Mouse (Mus musculus): ENCODE data around the gene Wipf3.

Wipf3 gene

GRCm38 (mm10) chr6:54537053-54537452 is 107.7 kb downstream of the Wipf3 start:
- no peak for DNase-seq

- DNase-seq: no peak
These were observed 109.4 kb downstream of the Wipf3 start for GRCm38 (mm10) chr6:54538773-54539173.

GRCm38 (mm10) chr6:54539396-54539795 is 110.0 kb downstream of the Wipf3 start:
- no peak for DNase-seq

- DNase-seq: no peak
These were observed 111.0 kb downstream of the Wipf3 start for GRCm38 (mm10) chr6:54540252-54540887.

- no peak for DNase-seq
These were observed 113.4 kb downstream of the Wipf3 start for GRCm38 (mm10) chr6:54542836-54543235.

- DNase-seq: no peak
These were observed 114.2 kb downstream of the Wipf3 start for GRCm38 (mm10) chr6:54543646-54544045.

GRCm38 (mm10) chr6:54548314-54549019 is 119.1 kb downstream of the Wipf3 start:
- peak; percentile 36 for DNase-seq

GRCm38 (mm10) chr6:54549311-54549710 is 119.9 kb downstream of the Wipf3 start:
- DNase-seq: no peak

GRCm38 (mm10) chr6:54550801-54551323 is 121.5 kb downstream of the Wipf3 start:
- no peak for DNase-seq

- DNase-seq: no peak
These were observed 123.5 kb downstream of the Wipf3 start for GRCm38 (mm10) chr6:54552721-54553413.

All from kidney, postnatal 14 days (tissue).